Mouse (Mus musculus): Measurements from ENCODE around the gene Slc17a3. TPM values are rescaled to one million over a fixed set of nuclear protein-coding genes. Genes with fewer than 3 reads are reported as not detected.

The Slc17a3 gene
- polyA plus RNA-seq (2014; fragmentation: Illumina TruSeq; extraction: RNeasy Lipid Tissue Mini Kit (QIAGEN cat#74804); ENCODE audit: low read depth, low replicate concordance), result 577 TPM

GRCm38 (mm10) chr13:23839308-23839707 is at the start of gene Slc17a3:
Slc17a3 (plus strand) TSS chr13:23839434.

DNA sequence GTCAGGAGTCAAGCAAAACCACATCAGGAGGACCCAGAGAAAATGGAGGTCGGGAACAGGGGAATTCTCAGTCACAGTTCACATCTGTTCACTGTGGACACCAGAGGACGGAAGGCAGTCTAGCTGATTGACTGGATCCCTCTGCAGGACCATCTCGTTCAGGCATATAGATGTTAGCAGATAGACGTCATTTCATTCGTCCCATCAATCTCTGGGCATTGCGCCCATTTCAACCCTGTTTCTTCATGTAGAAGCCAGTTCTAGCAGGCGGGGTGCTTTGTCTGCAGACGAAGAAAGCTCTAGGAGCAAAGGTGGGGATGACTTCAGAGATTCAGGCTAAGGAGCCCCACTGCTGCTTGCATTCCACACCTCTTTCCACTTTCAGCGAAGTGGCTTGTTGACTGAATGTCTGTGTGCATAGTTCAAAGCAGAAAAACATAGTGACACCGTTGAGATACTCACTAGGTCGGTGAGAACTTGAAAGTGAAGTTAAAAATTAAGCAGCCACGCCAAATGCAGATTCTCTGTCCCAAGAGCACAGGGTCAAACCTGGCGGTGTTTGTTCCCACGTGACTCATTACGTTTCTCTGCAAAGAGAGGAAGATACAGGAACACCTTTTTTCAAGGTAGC is 32.7 kb upstream of the Slc17a3 start, which contains the start of gene Slc17a2:
Gene Slc17a2, plus strand, starts transcription at position 572 of the 631 bp plus-strand sequence.

GRCm38 (mm10) chr13:23867405-23867804 is 28.2 kb downstream of the Slc17a3 start, which contains the start of gene Slc17a1:
Slc17a1 (plus strand) TSS chr13:23867750.

Other genes starting within 250 kb of the Slc17a3 start
- gene Hist1h2be, start 218.3 kb upstream of the Slc17a3 start, polyA plus RNA-seq (2014; fragmentation: Illumina TruSeq; extraction: RNeasy Lipid Tissue Mini Kit (QIAGEN cat#74804); ENCODE audit: low read depth, low replicate concordance), result 17.8 TPM
- 7.7 TPM for gene Hist1h1e, start 216.9 kb upstream of the Slc17a3 start, polyA plus RNA-seq (2014; fragmentation: Illumina TruSeq; extraction: RNeasy Lipid Tissue Mini Kit (QIAGEN cat#74804); ENCODE audit: low read depth, low replicate concordance)
- 3.4 TPM for gene Hist1h2ac, start 155.5 kb upstream of the Slc17a3 start, polyA plus RNA-seq (2014; fragmentation: Illumina TruSeq; extraction: RNeasy Lipid Tissue Mini Kit (QIAGEN cat#74804); ENCODE audit: low read depth, low replicate concordance)
- gene Hist1h2bc, start 155.2 kb upstream of the Slc17a3 start, polyA plus RNA-seq (2014; fragmentation: Illumina TruSeq; extraction: RNeasy Lipid Tissue Mini Kit (QIAGEN cat#74804); ENCODE audit: low read depth, low replicate concordance), result 366 TPM
- not detected for gene Hist1h1t, start 143.6 kb upstream of the Slc17a3 start, polyA plus RNA-seq (2014; fragmentation: Illumina TruSeq; extraction: RNeasy Lipid Tissue Mini Kit (QIAGEN cat#74804); ENCODE audit: low read depth, low replicate concordance)
- gene Hist1h4c, start 141.0 kb upstream of the Slc17a3 start, polyA plus RNA-seq (2014; fragmentation: Illumina TruSeq; extraction: RNeasy Lipid Tissue Mini Kit (QIAGEN cat#74804); ENCODE audit: low read depth, low replicate concordance), result 6.6 TPM
- 29.7 TPM for gene Hfe, start 128.6 kb upstream of the Slc17a3 start, polyA plus RNA-seq (2014; fragmentation: Illumina TruSeq; extraction: RNeasy Lipid Tissue Mini Kit (QIAGEN cat#74804); ENCODE audit: low read depth, low replicate concordance)
- 67.6 TPM for gene Hist1h1c, start 100.6 kb upstream of the Slc17a3 start, polyA plus RNA-seq (2014; fragmentation: Illumina TruSeq; extraction: RNeasy Lipid Tissue Mini Kit (QIAGEN cat#74804); ENCODE audit: low read depth, low replicate concordance)
- gene Hist1h3c, start 93.8 kb upstream of the Slc17a3 start, polyA plus RNA-seq (2014; fragmentation: Illumina TruSeq; extraction: RNeasy Lipid Tissue Mini Kit (QIAGEN cat#74804); ENCODE audit: low read depth, low replicate concordance), result not detected
- not detected for gene Hist1h2bb, start 92.7 kb upstream of the Slc17a3 start, polyA plus RNA-seq (2014; fragmentation: Illumina TruSeq; extraction: RNeasy Lipid Tissue Mini Kit (QIAGEN cat#74804); ENCODE audit: low read depth, low replicate concordance)
- gene Hist1h2ab, start 88.3 kb upstream of the Slc17a3 start, polyA plus RNA-seq (2014; fragmentation: Illumina TruSeq; extraction: RNeasy Lipid Tissue Mini Kit (QIAGEN cat#74804); ENCODE audit: low read depth, low replicate concordance), result not detected
- gene Hist1h3b, start 87.2 kb upstream of the Slc17a3 start, polyA plus RNA-seq (2014; fragmentation: Illumina TruSeq; extraction: RNeasy Lipid Tissue Mini Kit (QIAGEN cat#74804); ENCODE audit: low read depth, low replicate concordance), result not detected
- not detected for gene Hist1h4b, start 82.4 kb upstream of the Slc17a3 start, polyA plus RNA-seq (2014; fragmentation: Illumina TruSeq; extraction: RNeasy Lipid Tissue Mini Kit (QIAGEN cat#74804); ENCODE audit: low read depth, low replicate concordance)
- gene Hist1h4a, start 78.2 kb upstream of the Slc17a3 start, polyA plus RNA-seq (2014; fragmentation: Illumina TruSeq; extraction: RNeasy Lipid Tissue Mini Kit (QIAGEN cat#74804); ENCODE audit: low read depth, low replicate concordance), result not detected
- not detected for gene Hist1h3a, start 77.0 kb upstream of the Slc17a3 start, polyA plus RNA-seq (2014; fragmentation: Illumina TruSeq; extraction: RNeasy Lipid Tissue Mini Kit (QIAGEN cat#74804); ENCODE audit: low read depth, low replicate concordance)
- gene Hist1h1a, start 75.8 kb upstream of the Slc17a3 start, polyA plus RNA-seq (2014; fragmentation: Illumina TruSeq; extraction: RNeasy Lipid Tissue Mini Kit (QIAGEN cat#74804); ENCODE audit: low read depth, low replicate concordance), result not detected
- gene Trim38, start 69.5 kb upstream of the Slc17a3 start, polyA plus RNA-seq (2014; fragmentation: Illumina TruSeq; extraction: RNeasy Lipid Tissue Mini Kit (QIAGEN cat#74804); ENCODE audit: low read depth, low replicate concordance), result not detected
- 23.4 TPM for gene Slc17a2, start 32.4 kb upstream of the Slc17a3 start, polyA plus RNA-seq (2014; fragmentation: Illumina TruSeq; extraction: RNeasy Lipid Tissue Mini Kit (QIAGEN cat#74804); ENCODE audit: low read depth, low replicate concordance)
- 1,038 TPM for gene Slc17a1, start 28.3 kb downstream of the Slc17a3 start, polyA plus RNA-seq (2014; fragmentation: Illumina TruSeq; extraction: RNeasy Lipid Tissue Mini Kit (QIAGEN cat#74804); ENCODE audit: low read depth, low replicate concordance)
- 3.4 TPM for gene Slc17a4, start 75.6 kb downstream of the Slc17a3 start, polyA plus RNA-seq (2014; fragmentation: Illumina TruSeq; extraction: RNeasy Lipid Tissue Mini Kit (QIAGEN cat#74804); ENCODE audit: low read depth, low replicate concordance)
- not detected for gene Hist1h2ba, start 94.7 kb downstream of the Slc17a3 start, polyA plus RNA-seq (2014; fragmentation: Illumina TruSeq; extraction: RNeasy Lipid Tissue Mini Kit (QIAGEN cat#74804); ENCODE audit: low read depth, low replicate concordance)
- not detected for gene Hist1h2aa, start 95.0 kb downstream of the Slc17a3 start, polyA plus RNA-seq (2014; fragmentation: Illumina TruSeq; extraction: RNeasy Lipid Tissue Mini Kit (QIAGEN cat#74804); ENCODE audit: low read depth, low replicate concordance)
- not detected for gene Scgn, start 151.8 kb downstream of the Slc17a3 start, polyA plus RNA-seq (2014; fragmentation: Illumina TruSeq; extraction: RNeasy Lipid Tissue Mini Kit (QIAGEN cat#74804); ENCODE audit: low read depth, low replicate concordance)